Mouse (Mus musculus) liver, embryonic 12.5 days (tissue): ENCODE results near the gene Npc1l1. TPM values are rescaled to one million over a fixed set of nuclear protein-coding genes. Genes with fewer than 3 reads are reported as not detected.
A peak's percentile ranks its signal among the peaks of the same experiment; 100 is the strongest.

Experiments used
- ATAC-seq: fragments of 200-750 bp; cut with Nextera tagmentation; 2 replicates; pipeline ENCODE4 v1.8.0; 2017; ENCODE audit warnings: moderate number of reproducible peaks, mild to moderate bottlenecking, moderate library complexity
- H3K27ac ChIP-seq: fragments of 300-500 bp; sonication (generic); 2 replicates; pipeline ENCODE4 v1.5.1; 2016; ENCODE audit warnings: mild to moderate bottlenecking
- H3K27me3 ChIP-seq: fragments of 300-500 bp; sonication (generic); replicated peaks from 2 replicates; pipeline ENCODE4 v1.6.1; 2016; ENCODE audit warnings: mild to moderate bottlenecking, moderate library complexity
- H3K36me3 ChIP-seq: fragments of 300-500 bp; sonication (generic); 2 replicates; pipeline ENCODE4 v1.6.1; 2016; ENCODE audit warnings: mild to moderate bottlenecking, moderate library complexity
- H3K4me1 ChIP-seq: fragments of 300-500 bp; sonication (generic); 2 replicates; pipeline ENCODE4 v1.6.1; 2016
- H3K4me2 ChIP-seq: fragments of 300-500 bp; sonication (generic); 2 replicates; pipeline ENCODE4 v1.6.1; 2016; ENCODE audit warnings: mild to moderate bottlenecking, moderate library complexity
- H3K4me3 ChIP-seq: fragments of 300-500 bp; sonication (generic); 2 replicates; pipeline ENCODE4 v1.5.1; 2016; ENCODE audit warnings: mild to moderate bottlenecking, moderate library complexity
- H3K9ac ChIP-seq: fragments of 300-500 bp; sonication (generic); 2 replicates; pipeline ENCODE4 v1.6.1; 2016; ENCODE audit warnings: mild to moderate bottlenecking, moderate library complexity
- H3K9me3 ChIP-seq: fragments of 300-500 bp; sonication (generic); replicated peaks from 2 replicates; pipeline ENCODE4 v1.6.1; 2016; ENCODE audit warnings: mild to moderate bottlenecking, moderate library complexity
- WGBS: fragments of 180-500 bp; shearing (Covaris S2); methylation state at CpG from one replicate; pipeline ENCODE4 v1.1.7; 2016; ENCODE audit not compliant: insufficient replicate concordance; 5-methylcytosine and 5-hydroxymethylcytosine counted together
- polyA plus RNA-seq: library from polyadenylated mRNA; unstranded; fragments of >200 nt; fragmentation: Nextera tagmentation; extraction: Ambion mirVana; gene quantifications from 2 replicates; pipeline ENCODE4 v1.2.1, GENCODE M21; 2016

Npc1l1 gene
- polyA plus RNA-seq, 1 experiment from 2014 or later = 0.21 TPM

DNA sequence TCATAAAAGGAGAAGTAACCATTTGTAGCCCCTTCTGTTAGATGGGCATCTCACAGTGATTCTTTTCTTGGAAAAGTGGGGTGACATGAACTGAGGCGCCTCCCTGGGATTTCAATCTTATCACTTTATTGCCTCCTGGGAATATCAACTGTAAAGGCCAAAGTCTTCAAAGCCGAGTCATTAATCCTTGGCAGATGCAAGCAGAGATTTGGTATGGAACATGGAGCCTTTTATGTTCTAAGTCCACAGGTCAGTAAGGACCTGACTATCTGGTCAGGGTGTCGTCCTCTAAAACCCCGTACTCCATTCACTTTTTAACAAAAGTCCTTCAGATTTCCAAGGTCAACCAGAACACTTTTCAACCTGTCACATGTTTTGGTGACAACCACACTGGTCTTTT is 22.9 kb upstream of the Npc1l1 start:
- ATAC-seq = no peak
- Histone ChIP-seq H3K4me1 (peaks cover 7% of the 10 kb centered on the region), H3K9me3 (no peaks in the 10 kb centered on the region), H3K36me3 (peaks cover 4% of the 10 kb centered on the region), H3K27ac (no peak overlapping the region), H3K9ac (no peak overlapping the region), H3K27me3 (no peaks in the 10 kb centered on the region), H3K4me2 (no peak overlapping the region), H3K4me3 (no peak overlapping the region)
- 69% methylated on average over 4 of the region's 4 CpGs for WGBS

DNA sequence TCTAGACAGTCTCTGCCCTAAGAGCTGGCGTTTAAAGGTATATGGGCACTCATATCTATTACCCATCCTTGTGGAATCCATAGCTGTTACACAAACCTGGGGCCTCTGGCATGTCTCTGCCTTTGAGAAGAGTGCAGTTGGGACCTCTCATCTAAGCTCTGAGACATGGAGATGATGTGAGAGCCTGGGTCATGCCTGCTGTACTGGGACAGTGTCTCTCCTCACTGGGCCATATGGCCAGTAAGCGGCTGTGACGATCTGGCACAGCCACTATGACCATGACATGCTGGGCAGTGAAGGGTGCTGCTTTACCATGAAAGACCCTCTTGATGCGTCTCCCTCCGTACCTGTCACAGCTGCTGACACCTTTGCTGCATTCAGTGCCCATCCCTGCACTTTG is 22.3 kb upstream of the Npc1l1 start:
- no peak for ATAC-seq
- WGBS = 81% methylated on average over 5 of the region's 5 CpGs

DNA sequence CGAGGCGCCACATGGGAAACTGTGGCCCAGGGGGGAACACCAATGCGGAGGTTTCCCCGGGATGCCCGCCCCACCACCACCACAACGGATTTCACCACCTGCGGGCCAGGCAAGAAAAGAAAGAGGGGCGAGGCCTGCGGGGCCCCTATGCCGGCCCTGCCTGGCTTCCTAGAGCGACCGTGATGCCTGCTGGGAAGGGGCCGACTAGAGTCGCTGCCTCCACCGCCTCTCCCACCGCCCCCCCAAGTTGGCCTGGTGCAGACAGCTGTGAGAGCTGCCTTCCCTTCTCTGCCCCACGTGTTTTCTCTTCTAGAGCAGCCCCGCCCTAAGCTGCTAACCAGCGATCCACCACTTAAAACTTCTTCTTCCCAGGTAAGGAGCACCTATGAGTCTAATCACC is 14.8 kb upstream of the Npc1l1 start:
- Histone ChIP-seq H3K27ac (no peak overlapping the region), H3K27me3 (peaks cover 3% of the 10 kb centered on the region; the same call in 1 of the 2 replicates), H3K36me3 (no peaks in the 10 kb centered on the region), H3K4me3 (no peak overlapping the region), H3K9me3 (no peaks in the 10 kb centered on the region), H3K9ac (no peak overlapping the region), H3K4me2 (no peak overlapping the region), H3K4me1 (no peaks in the 10 kb centered on the region)
- ATAC-seq = no peak
- WGBS = 57% methylated on average over 19 of the region's 19 CpGs

More for the DNA sequence above, 22.3 kb upstream of the Npc1l1 start:
- no peaks in the 10 kb centered on the region for H3K27me3 ChIP-seq
- peaks cover 7% of the 10 kb centered on the region for H3K4me1 ChIP-seq
- H3K9me3 ChIP-seq = no peaks in the 10 kb centered on the region
- no peak overlapping the region for H3K4me2 ChIP-seq
- H3K36me3 ChIP-seq = no peaks in the 10 kb centered on the region
- no peak overlapping the region for H3K9ac ChIP-seq
- H3K4me3 ChIP-seq = no peak overlapping the region
- no peak overlapping the region for H3K27ac ChIP-seq

DNA sequence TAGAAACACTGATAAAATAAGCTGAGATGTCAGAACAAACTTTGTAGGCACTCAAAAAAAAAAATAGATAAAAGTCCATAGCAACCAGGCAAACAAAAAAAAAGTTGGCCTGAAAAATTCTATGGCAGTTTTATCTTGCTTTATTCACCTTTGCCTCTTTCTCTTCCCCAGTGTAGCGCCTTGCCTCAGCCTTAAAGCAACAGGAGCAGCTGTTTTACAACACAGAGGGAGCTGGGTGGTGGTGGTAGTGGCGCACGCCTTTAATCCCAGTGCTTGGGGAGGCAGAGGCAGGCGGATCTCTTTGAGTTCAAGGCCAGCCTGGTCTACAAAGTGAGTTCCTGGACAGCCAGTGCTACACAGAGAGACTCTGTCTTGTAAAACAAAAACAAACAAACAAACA is 3.1 kb upstream of the Npc1l1 start:
- WGBS = 61% methylated on average over 4 of the region's 4 CpGs
- Histone ChIP-seq H3K36me3 (no peaks in the 10 kb centered on the region), H3K27ac (no peak overlapping the region), H3K9ac (no peak overlapping the region), H3K4me1 (no peaks in the 10 kb centered on the region), H3K27me3 (peaks cover 7% of the 10 kb centered on the region; the same call in 1 of the 2 replicates), H3K4me2 (no peak overlapping the region), H3K9me3 (peaks cover 32% of the 10 kb centered on the region), H3K4me3 (no peak overlapping the region)
- ATAC-seq = no peak

DNA sequence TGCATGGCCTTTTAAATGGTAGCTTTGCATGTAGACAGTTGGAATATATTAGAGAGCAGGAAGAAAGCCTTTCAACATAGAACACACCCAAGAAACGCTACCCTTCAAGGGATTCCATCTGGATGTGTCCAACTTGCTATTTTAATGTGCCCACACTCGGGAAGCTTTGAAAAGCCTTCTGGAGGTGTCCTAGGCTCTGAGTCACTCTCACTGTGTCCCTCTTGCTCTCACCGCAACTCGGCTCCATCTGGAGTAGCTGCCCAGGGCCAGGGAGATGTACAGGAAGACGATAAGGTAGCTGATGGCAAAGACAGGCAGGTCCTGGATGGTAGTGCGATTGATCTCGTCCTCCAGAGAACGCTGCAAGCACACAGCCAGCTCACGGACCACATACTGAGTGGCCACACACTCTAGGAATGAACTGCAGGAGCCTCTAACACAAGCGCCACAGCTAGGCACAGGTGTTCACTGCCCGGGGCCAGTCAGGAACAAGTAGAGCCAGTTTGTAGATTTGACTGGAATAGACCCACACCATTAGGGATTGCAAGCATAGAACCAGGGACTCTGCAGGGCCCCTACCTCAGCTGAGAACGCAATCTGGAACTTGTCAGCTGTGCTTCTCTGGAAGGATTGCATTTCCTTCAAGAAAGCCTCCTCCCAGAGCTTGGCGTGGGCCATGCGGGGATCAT is 5.3 kb downstream of the Npc1l1 start:
- no peaks in the 10 kb centered on the region for H3K9me3 ChIP-seq
- H3K36me3 ChIP-seq = no peaks in the 10 kb centered on the region
- no peak overlapping the region for H3K27ac ChIP-seq
- no peak for ATAC-seq
- no peaks in the 10 kb centered on the region for H3K4me1 ChIP-seq
- H3K9ac ChIP-seq = no peak overlapping the region
- 63% methylated on average over 14 of the region's 14 CpGs for WGBS
- no peak overlapping the region for H3K4me3 ChIP-seq
- peaks cover 21% of the 10 kb centered on the region; the same call in 1 of the 2 replicates for H3K27me3 ChIP-seq
- H3K4me2 ChIP-seq = no peak overlapping the region

DNA sequence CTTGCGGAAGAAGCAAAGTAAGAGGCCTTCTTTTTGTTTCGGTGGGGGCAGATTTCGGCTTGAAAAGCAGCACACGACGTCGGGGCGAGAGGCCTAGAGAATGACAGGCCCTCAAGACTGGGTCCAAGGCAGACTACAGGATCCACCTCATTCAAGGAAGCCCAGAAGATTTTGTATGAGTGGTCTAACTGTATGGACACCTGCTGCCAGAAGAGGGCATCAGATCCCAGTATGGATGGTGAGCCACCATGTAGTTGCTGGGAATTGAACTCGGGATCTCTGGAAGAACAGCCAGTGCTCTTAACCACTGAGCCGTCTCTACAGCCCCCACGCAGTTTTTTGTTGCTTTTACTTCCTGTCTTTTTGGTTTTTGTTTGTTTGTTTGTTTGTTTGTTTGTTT is 7.8 kb downstream of the Npc1l1 start:
- no peak for ATAC-seq
- H3K27ac ChIP-seq = no peak overlapping the region
- 0 out of 2 replicates have a peak, but pooled peaks cover 14% of the 10 kb centered on the region for H3K27me3 ChIP-seq
- 84% methylated on average over 10 of the region's 10 CpGs for WGBS
- no peaks in the 10 kb centered on the region for H3K4me1 ChIP-seq
- no peak overlapping the region for H3K4me3 ChIP-seq
- no peak overlapping the region for H3K4me2 ChIP-seq
- no peaks in the 10 kb centered on the region for H3K36me3 ChIP-seq
- no peaks in the 10 kb centered on the region for H3K9me3 ChIP-seq
- no peak overlapping the region for H3K9ac ChIP-seq

DNA sequence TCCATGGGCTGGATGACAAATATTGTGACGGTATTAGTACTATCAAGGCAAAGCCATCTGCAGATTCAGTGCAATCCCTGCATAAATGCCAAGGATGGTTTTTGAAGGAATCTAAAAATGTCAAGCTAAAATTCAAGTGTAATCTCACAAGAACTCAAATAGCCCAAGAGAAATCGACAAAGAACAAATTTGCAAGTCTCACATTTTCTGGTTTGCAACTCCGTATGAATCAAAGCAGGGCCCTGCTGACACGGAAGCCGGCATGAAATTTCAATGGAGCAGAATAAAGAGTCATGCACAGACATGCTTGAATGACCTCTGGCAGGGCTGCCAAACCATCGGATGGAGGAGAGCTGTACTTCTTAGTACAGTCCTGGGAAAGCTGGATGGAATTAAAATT is 10.0 kb downstream of the Npc1l1 start:
- Histone ChIP-seq H3K4me3 (no peak overlapping the region), H3K36me3 (no peaks in the 10 kb centered on the region), H3K4me1 (no peaks in the 10 kb centered on the region), H3K9ac (no peak overlapping the region), H3K9me3 (no peaks in the 10 kb centered on the region), H3K27me3 (0 out of 2 replicates have a peak, but pooled peaks cover 2% of the 10 kb centered on the region), H3K27ac (no peak overlapping the region), H3K4me2 (no peak overlapping the region)
- WGBS = 76% methylated on average over 6 of the region's 6 CpGs
- no peak for ATAC-seq

DNA sequence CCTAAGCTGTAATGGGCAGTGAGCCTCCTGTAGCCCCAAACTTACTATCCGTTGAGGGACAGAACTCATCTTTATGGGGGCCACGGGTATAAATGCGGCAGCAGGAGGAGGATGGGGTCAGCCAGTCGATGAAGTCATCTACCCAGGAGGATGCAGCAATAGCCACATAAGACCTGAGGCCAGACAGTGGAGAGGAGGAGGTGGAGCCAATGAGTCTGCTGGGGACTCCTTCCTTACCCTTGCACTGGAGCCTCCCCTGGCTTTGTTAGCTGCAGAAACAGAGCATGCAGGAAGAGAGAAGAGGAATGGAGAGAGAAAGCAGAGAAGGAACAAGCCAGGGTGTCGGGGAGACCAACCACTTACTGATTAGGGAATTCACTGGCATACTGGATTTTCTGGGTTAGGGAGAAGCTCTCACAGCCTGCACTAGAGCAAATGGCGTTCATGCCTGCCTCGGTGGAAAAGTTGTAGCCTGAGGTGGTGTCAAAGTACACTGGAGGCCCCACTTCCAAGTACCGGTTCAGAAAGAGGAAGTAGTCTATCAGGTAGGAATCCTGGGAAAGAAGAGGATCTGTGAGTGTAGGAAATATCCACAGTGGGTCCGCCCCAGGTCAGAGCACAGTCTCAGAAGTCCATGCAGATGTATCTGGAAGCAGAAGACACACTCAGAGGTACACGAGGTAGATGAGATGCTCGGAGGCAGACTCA is 11.6 kb downstream of the Npc1l1 start:
- no peak for ATAC-seq
- WGBS = 58% methylated on average over 11 of the region's 11 CpGs
- Histone ChIP-seq H3K9me3 (no peaks in the 10 kb centered on the region), H3K27ac (no peak overlapping the region), H3K36me3 (no peaks in the 10 kb centered on the region), H3K4me2 (no peak overlapping the region), H3K4me1 (no peaks in the 10 kb centered on the region), H3K4me3 (no peak overlapping the region), H3K27me3 (no peaks in the 10 kb centered on the region), H3K9ac (no peak overlapping the region)

DNA sequence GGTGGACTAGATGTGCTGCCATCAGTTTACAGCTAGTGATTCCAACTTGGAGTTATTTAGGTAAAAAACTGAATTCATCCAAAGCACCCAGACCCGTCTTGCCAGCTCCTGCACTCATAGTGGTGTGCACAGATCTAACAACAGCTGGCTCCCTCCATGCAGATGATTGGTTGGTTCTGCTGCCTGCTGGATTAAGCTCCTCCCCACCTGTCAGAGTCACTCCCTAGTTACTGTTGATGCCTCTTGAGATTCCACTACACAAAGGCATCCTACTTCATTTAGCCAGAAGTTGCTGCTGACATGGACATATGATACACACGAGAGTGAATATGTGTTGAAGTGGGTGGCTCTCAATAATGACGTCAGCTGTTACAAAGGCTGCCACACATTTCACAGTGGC is 13.1 kb downstream of the Npc1l1 start:
- no peaks in the 10 kb centered on the region for H3K9me3 ChIP-seq
- H3K27me3 ChIP-seq = no peaks in the 10 kb centered on the region
- H3K27ac ChIP-seq = no peak overlapping the region
- WGBS = 52% methylated on average over 3 of the region's 3 CpGs
- no peaks in the 10 kb centered on the region for H3K4me1 ChIP-seq
- no peak overlapping the region for H3K4me3 ChIP-seq
- no peak overlapping the region for H3K9ac ChIP-seq
- ATAC-seq = no peak
- no peaks in the 10 kb centered on the region for H3K36me3 ChIP-seq
- H3K4me2 ChIP-seq = no peak overlapping the region

DNA sequence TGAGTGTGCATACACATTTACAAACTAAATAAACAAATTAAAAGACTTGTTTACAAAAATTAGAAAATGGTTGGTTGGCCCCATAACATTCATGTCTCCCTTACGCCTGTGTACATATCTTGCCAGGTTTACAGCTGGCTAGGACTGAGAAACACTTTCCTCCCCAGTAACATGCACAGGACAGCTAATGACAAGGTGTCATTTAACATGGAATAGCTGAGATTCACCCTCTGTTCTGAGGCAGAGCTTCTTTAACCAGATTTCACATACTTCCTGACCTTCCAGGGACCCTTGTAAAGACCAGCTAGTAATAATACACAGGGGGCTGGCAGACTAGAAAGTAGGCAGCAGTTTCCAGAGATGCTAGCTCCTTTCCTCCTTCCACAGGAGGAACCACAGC is 21.8 kb downstream of the Npc1l1 start:
- Histone ChIP-seq H3K4me3 (no peak overlapping the region), H3K4me2 (no peak overlapping the region), H3K27me3 (peaks cover 5% of the 10 kb centered on the region), H3K27ac (no peak overlapping the region), H3K9ac (no peak overlapping the region), H3K36me3 (no peaks in the 10 kb centered on the region), H3K9me3 (no peaks in the 10 kb centered on the region; the same call in 1 of the 2 replicates), H3K4me1 (no peaks in the 10 kb centered on the region)
- WGBS = 68% methylated on average over 1 of the region's 1 CpGs
- ATAC-seq = no peak

DNA sequence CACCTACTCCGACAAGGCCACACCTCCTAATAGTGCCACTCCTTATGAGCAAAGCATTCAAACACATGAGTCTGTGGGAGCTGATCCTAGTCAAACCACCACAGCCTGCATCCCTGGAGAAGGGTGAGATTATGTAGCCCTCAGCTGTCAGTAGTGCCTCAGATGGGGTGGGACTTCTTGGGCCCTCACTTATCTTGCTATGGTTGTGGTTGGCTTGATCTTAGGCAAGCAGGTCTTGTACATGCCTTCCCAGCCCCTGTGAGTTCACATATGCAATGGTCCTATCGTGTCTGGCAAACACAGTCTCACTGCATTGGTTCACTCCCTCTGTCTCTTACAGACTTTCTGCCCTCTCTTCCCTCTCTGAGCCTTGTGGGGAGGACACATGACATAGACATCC is 22.9 kb downstream of the Npc1l1 start:
- no peak overlapping the region for H3K4me3 ChIP-seq
- H3K27me3 ChIP-seq = peaks cover 5% of the 10 kb centered on the region
- H3K36me3 ChIP-seq = no peaks in the 10 kb centered on the region
- no peak overlapping the region for H3K27ac ChIP-seq
- no peaks in the 10 kb centered on the region; the same call in 1 of the 2 replicates for H3K9me3 ChIP-seq
- WGBS = 60% methylated on average over 2 of the region's 2 CpGs
- no peak overlapping the region for H3K4me2 ChIP-seq
- ATAC-seq = 0 out of 2 replicates have a peak, but pooled peaks have one; percentile 18
- no peaks in the 10 kb centered on the region for H3K4me1 ChIP-seq
- H3K9ac ChIP-seq = no peak overlapping the region

DNA sequence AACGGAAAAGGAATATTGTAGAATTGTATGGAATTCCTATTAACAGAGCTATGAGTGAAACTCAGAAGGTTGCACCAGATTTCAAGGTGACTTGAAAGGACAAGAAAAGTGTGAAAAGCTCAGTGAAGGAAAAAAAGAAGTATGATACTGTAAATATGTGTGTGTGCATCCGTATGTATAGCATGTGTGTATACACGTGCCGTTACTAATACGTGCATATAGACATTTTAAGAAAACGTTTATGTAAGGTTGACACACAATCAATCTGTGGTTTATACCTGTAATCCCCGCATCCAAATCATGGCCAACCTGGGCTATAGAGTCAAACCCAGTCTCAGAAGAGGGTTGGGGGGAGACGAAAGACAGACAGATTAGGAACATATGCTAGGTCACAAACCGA is 29.4 kb downstream of the Npc1l1 start:
- H3K9me3 ChIP-seq = no peaks in the 10 kb centered on the region
- H3K4me1 ChIP-seq = peaks cover 33% of the 10 kb centered on the region
- H3K27ac ChIP-seq = no peak overlapping the region
- peak overlapping the region; percentile 97 for H3K4me2 ChIP-seq
- peak overlapping the region; percentile 93 for H3K4me3 ChIP-seq
- WGBS = 22% methylated on average over 9 of the region's 9 CpGs
- no peak for ATAC-seq
- H3K36me3 ChIP-seq = peaks cover 3% of the 10 kb centered on the region; the same call in 1 of the 2 replicates
- peak overlapping the region; percentile 92 for H3K9ac ChIP-seq
- H3K27me3 ChIP-seq = peaks cover 5% of the 10 kb centered on the region
